Mouse (Mus musculus): ENCODE results near the gene Lefty2.

GRCm38 (mm10) chr1:180931106-180931505, 38.2 kb downstream of the Lefty2 start:
- TF ChIP-seq CTCF (IDR thresholded peaks at IDR 0.05 in 2 of 3, conservative IDR thresholded peaks at IDR 0.05 in 1 of 3; ENCODE audit: control insufficient read depth in 1 of 3, insufficient read depth in 1 of 3, low read depth in 2 of 3, low read length in 3 of 3, poor library complexity in 1 of 3, severe bottlenecking in 1 of 3) = no peak
- TF ChIP-seq E2F4 (IDR thresholded peaks at IDR 0.05; ENCODE audit: borderline replicate concordance, low read depth, low read length) = no peak
- no peak for TF ChIP-seq USF1 (IDR thresholded peaks at IDR 0.05; ENCODE audit: low read depth, low read length)
- TF ChIP-seq MAX (IDR thresholded peaks at IDR 0.05; ENCODE audit: low read length) = no peak
- no peak for TF ChIP-seq GATA1 (IDR thresholded peaks at IDR 0.05; ENCODE audit: low read depth, low read length)
- no peak for TF ChIP-seq SMC3 (IDR thresholded peaks at IDR 0.05; ENCODE audit: low read depth, low read length)
- TF ChIP-seq TAL1 (IDR thresholded peaks at IDR 0.05; ENCODE audit: low read length) = no peak
- TF ChIP-seq CHD2 (IDR thresholded peaks at IDR 0.05; ENCODE audit: low read length) = no peak
- TF ChIP-seq POLR2AphosphoS5 (IDR thresholded peaks at IDR 0.05; ENCODE audit: borderline replicate concordance, low read depth, low read length) = no peak
- no peak for TF ChIP-seq POLR2A (IDR thresholded peaks at IDR 0.05; ENCODE audit: control insufficient read depth in 1 of 2, insufficient read depth in 1 of 2, low read depth in 1 of 2, low read length in 2 of 2, poor library complexity in 1 of 2)

Measured in MEL (cell line).